Mouse (Mus musculus): ENCODE data around the gene Glo1. TPM values are rescaled to one million over a fixed set of nuclear protein-coding genes. Genes with fewer than 3 reads are reported as not detected.

Glo1 gene
- polyA plus RNA-seq, 1 experiment from 2014 or later, result 210 TPM

- no peak overlapping the region for H3K27ac ChIP-seq (replicated peaks)
- no peaks in the 10 kb centered on the region for H3K9me3 ChIP-seq
- no peaks in the 10 kb centered on the region for H3K27me3 ChIP-seq (replicated peaks; ENCODE audit: low read depth, poor library complexity, severe bottlenecking)
- no peaks in the 10 kb centered on the region for H3K36me3 ChIP-seq (replicated peaks)
- no peak for DNase-seq (ENCODE audit: low spot score)
- peaks cover 18% of the 10 kb centered on the region for H3K4me1 ChIP-seq
- 72% methylated on average over 3 of the region's 3 CpGs for WGBS
- H3K4me3 ChIP-seq, result no peak overlapping the region
Measured at GRCm38 (mm10) chr17:30570971-30571370, 55.7 kb downstream of the Glo1 start.

GRCm38 (mm10) chr17:30570173-30570572, 56.5 kb downstream of the Glo1 start:
- H3K27me3 ChIP-seq (replicated peaks; ENCODE audit: low read depth, poor library complexity, severe bottlenecking), result no peaks in the 10 kb centered on the region
- no peaks in the 10 kb centered on the region for H3K9me3 ChIP-seq
- WGBS, result 84% methylated on average over 8 of the region's 8 CpGs
- no peak overlapping the region for H3K27ac ChIP-seq (replicated peaks)
- DNase-seq (ENCODE audit: low spot score), result no peak
- H3K4me3 ChIP-seq, result no peak overlapping the region
- no peaks in the 10 kb centered on the region for H3K36me3 ChIP-seq (replicated peaks)
- peaks cover 14% of the 10 kb centered on the region for H3K4me1 ChIP-seq

- H3K27ac ChIP-seq (replicated peaks), result no peak overlapping the region
- H3K27me3 ChIP-seq (replicated peaks; ENCODE audit: low read depth, poor library complexity, severe bottlenecking), result no peaks in the 10 kb centered on the region
- no peaks in the 10 kb centered on the region for H3K9me3 ChIP-seq
- no peaks in the 10 kb centered on the region for H3K36me3 ChIP-seq (replicated peaks)
- H3K4me1 ChIP-seq, result no peaks in the 10 kb centered on the region
- H3K4me3 ChIP-seq, result no peak overlapping the region
- no peak for DNase-seq (ENCODE audit: low spot score)
Measured at GRCm38 (mm10) chr17:30568473-30568872, 58.2 kb downstream of the Glo1 start.

GRCm38 (mm10) chr17:30564971-30565370, 61.7 kb downstream of the Glo1 start:
- H3K27me3 ChIP-seq (replicated peaks; ENCODE audit: low read depth, poor library complexity, severe bottlenecking), result no peaks in the 10 kb centered on the region
- no peaks in the 10 kb centered on the region for H3K36me3 ChIP-seq (replicated peaks)
- no peak overlapping the region for H3K27ac ChIP-seq (replicated peaks)
- H3K9me3 ChIP-seq, result no peaks in the 10 kb centered on the region
- H3K4me1 ChIP-seq, result no peaks in the 10 kb centered on the region
- H3K4me3 ChIP-seq, result no peak overlapping the region
- no peak for DNase-seq (ENCODE audit: low spot score)
- 85% methylated on average over 7 of the region's 7 CpGs for WGBS

GRCm38 (mm10) chr17:30564407-30564806, 62.3 kb downstream of the Glo1 start:
- no peak overlapping the region for H3K27ac ChIP-seq (replicated peaks)
- H3K27me3 ChIP-seq (replicated peaks; ENCODE audit: low read depth, poor library complexity, severe bottlenecking), result no peaks in the 10 kb centered on the region
- H3K36me3 ChIP-seq (replicated peaks), result no peaks in the 10 kb centered on the region
- no peak for DNase-seq (ENCODE audit: low spot score)
- H3K4me3 ChIP-seq, result no peak overlapping the region
- H3K4me1 ChIP-seq, result no peaks in the 10 kb centered on the region
- no peaks in the 10 kb centered on the region for H3K9me3 ChIP-seq
- WGBS, result 89% methylated on average over 3 of the region's 3 CpGs

GRCm38 (mm10) chr17:30563484-30564075, 63.1 kb downstream of the Glo1 start:
- no peaks in the 10 kb centered on the region for H3K4me1 ChIP-seq
- H3K4me3 ChIP-seq, result no peak overlapping the region
- no peak overlapping the region for H3K27ac ChIP-seq (replicated peaks)
- no peaks in the 10 kb centered on the region for H3K27me3 ChIP-seq (replicated peaks; ENCODE audit: low read depth, poor library complexity, severe bottlenecking)
- H3K9me3 ChIP-seq, result no peaks in the 10 kb centered on the region
- 80% methylated on average over 6 of the region's 6 CpGs for WGBS
- no peaks in the 10 kb centered on the region for H3K36me3 ChIP-seq (replicated peaks)
- no peak for DNase-seq (ENCODE audit: low spot score)

- H3K9me3 ChIP-seq, result no peaks in the 10 kb centered on the region
- no peaks in the 10 kb centered on the region for H3K27me3 ChIP-seq (replicated peaks; ENCODE audit: low read depth, poor library complexity, severe bottlenecking)
- H3K4me1 ChIP-seq, result no peaks in the 10 kb centered on the region
- no peaks in the 10 kb centered on the region for H3K36me3 ChIP-seq (replicated peaks)
- DNase-seq (ENCODE audit: low spot score), result no peak
- no peak overlapping the region for H3K27ac ChIP-seq (replicated peaks)
- 88% methylated on average over 2 of the region's 2 CpGs for WGBS
- H3K4me3 ChIP-seq, result no peak overlapping the region
Measured at GRCm38 (mm10) chr17:30562770-30563169, 63.9 kb downstream of the Glo1 start.

GRCm38 (mm10) chr17:30559536-30559935, 67.1 kb downstream of the Glo1 start:
- DNase-seq (ENCODE audit: low spot score), result peak; percentile 38
- Histone ChIP-seq H3K9me3 (no peaks in the 10 kb centered on the region), H3K27me3 (replicated peaks; ENCODE audit: low read depth, poor library complexity, severe bottlenecking) (no peaks in the 10 kb centered on the region), H3K36me3 (replicated peaks) (no peaks in the 10 kb centered on the region), H3K4me1 (peaks cover 9% of the 10 kb centered on the region), H3K4me3 (no peak overlapping the region), H3K27ac (replicated peaks) (no peak overlapping the region)
- 41% methylated on average over 3 of the region's 3 CpGs for WGBS

GRCm38 (mm10) chr17:30558623-30559022, 68.0 kb downstream of the Glo1 start:
- Histone ChIP-seq H3K4me3 (no peak overlapping the region), H3K4me1 (peaks cover 9% of the 10 kb centered on the region), H3K27me3 (replicated peaks; ENCODE audit: low read depth, poor library complexity, severe bottlenecking) (no peaks in the 10 kb centered on the region), H3K27ac (replicated peaks) (no peak overlapping the region), H3K36me3 (replicated peaks) (no peaks in the 10 kb centered on the region), H3K9me3 (no peaks in the 10 kb centered on the region)
- WGBS, result 84% methylated on average over 2 of the region's 2 CpGs
- no peak for DNase-seq (ENCODE audit: low spot score)

GRCm38 (mm10) chr17:30556512-30556911, 70.2 kb downstream of the Glo1 start:
- no peak for DNase-seq (ENCODE audit: low spot score)
- Histone ChIP-seq H3K27me3 (replicated peaks; ENCODE audit: low read depth, poor library complexity, severe bottlenecking) (no peaks in the 10 kb centered on the region), H3K4me1 (peaks cover 9% of the 10 kb centered on the region), H3K9me3 (no peaks in the 10 kb centered on the region), H3K36me3 (replicated peaks) (no peaks in the 10 kb centered on the region), H3K27ac (replicated peaks) (no peak overlapping the region), H3K4me3 (no peak overlapping the region)
- 80% methylated on average over 3 of the region's 3 CpGs for WGBS

GRCm38 (mm10) chr17:30553027-30553937, 73.4 kb downstream of the Glo1 start:
- no peak for DNase-seq (ENCODE audit: low spot score)
- Histone ChIP-seq H3K4me3 (no peak overlapping the region), H3K9me3 (no peaks in the 10 kb centered on the region), H3K36me3 (replicated peaks) (no peaks in the 10 kb centered on the region), H3K27me3 (replicated peaks; ENCODE audit: low read depth, poor library complexity, severe bottlenecking) (no peaks in the 10 kb centered on the region), H3K4me1 (peaks cover 28% of the 10 kb centered on the region), H3K27ac (replicated peaks) (no peak overlapping the region)
- WGBS, result 90% methylated on average over 4 of the region's 4 CpGs

- no peak for DNase-seq (ENCODE audit: low spot score)
- Histone ChIP-seq H3K27me3 (replicated peaks; ENCODE audit: low read depth, poor library complexity, severe bottlenecking) (no peaks in the 10 kb centered on the region), H3K4me1 (peaks cover 25% of the 10 kb centered on the region), H3K27ac (replicated peaks) (0 out of 2 replicates have a peak overlapping the region, but pooled peaks have one; percentile 15), H3K36me3 (replicated peaks) (no peaks in the 10 kb centered on the region), H3K9me3 (no peaks in the 10 kb centered on the region), H3K4me3 (no peak overlapping the region)
- WGBS, result 23% methylated on average over 1 of the region's 1 CpGs
Measured at GRCm38 (mm10) chr17:30550774-30551107, 75.9 kb downstream of the Glo1 start.

Data from embryonic facial prominence, embryonic 10.5 days (tissue).